9 mouse cellular contexts compared by ENCODE assay signal in the genomic region with DNA sequence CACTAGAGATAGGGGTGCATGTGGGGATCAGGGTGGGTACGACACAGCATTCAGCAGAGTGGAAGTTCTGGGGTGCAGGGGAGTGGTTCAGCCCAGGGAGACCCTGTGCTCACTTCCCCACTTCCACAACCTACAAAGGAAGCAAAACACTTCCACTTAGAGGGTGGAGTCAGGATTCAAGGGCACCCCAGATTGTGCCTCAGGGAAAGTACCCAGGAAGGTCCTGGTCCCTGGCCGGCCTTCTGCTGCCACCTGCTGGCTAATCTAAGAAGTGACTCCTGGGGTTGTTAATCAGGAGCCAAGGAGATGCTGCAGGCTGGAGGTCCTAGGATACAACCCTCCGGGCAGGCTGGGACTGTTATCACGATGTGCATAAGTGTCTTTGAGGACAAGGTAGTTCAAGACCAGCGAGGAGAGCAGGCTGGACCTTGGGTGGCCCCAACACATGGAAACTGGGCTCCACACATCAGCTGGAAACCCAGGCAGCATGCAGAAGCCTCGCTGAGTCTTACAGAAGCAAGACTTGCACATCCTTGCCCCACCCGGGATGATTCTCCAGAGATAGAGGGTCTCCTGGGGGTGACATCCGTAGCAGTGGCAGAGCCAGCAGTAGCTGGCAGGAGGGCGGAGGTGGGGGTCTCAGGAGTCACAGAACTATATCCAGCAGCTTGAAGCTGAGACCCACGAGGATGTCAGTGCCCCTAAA. TPM values are rescaled to one million over a fixed set of nuclear protein-coding genes. Genes with fewer than 3 reads are reported as not detected.
DNase-seq lines count a peak whose midpoint lies in the region; ATAC-seq and TF ChIP-seq lines count a peak whose summit lies in the region.
"Had no signal": no experiment of that assay in that cellular context is flagged by ENCODE, and none has a peak within 500 bp of the region (broad histone marks: within the 10 kb centered on the region; RNA-seq: fewer than 3 reads in every experiment).

No protein-coding gene starts in this region.

- H3K27me3 ChIP-seq in G1E (ENCODE audit: insufficient read depth, low read length): peaks cover 15% of the 10 kb centered on the region; the same call in 1 of the 2 replicates
- peaks cover 5% of the 10 kb centered on the region; the same call in 1 of the 2 replicates for H3K27me3 ChIP-seq in forebrain, embryonic 13.5 days
- H3K27me3 ChIP-seq in lung, postnatal 0 days (replicated peaks; ENCODE audit: insufficient read depth, low read length): no peaks in the 10 kb centered on the region

- TF ChIP-seq EP300 in lung, postnatal 0 days (IDR thresholded peaks at IDR 0.05): peak; percentile 46

- H3K4me1 ChIP-seq in G1E (ENCODE audit: insufficient read depth, low read depth, low read length): peaks cover 7% of the 10 kb centered on the region; the same call in 1 of the 2 replicates
- peaks cover 7% of the 10 kb centered on the region for H3K4me1 ChIP-seq in forebrain, embryonic 13.5 days
- H3K4me1 ChIP-seq in lung, postnatal 0 days (ENCODE audit: insufficient read depth, low read depth, low read length): no peaks in the 10 kb centered on the region

- TF ChIP-seq CTCF in G1E (IDR thresholded peaks at IDR 0.05; ENCODE audit: low read depth, low read length): peak; percentile 83
- peak; percentile 98 for TF ChIP-seq CTCF in lung, postnatal 0 days (IDR thresholded peaks at IDR 0.05)

- WGBS in forebrain, embryonic 13.5 days: 36% methylated on average over 10 of the region's 10 CpGs
- WGBS in lung, postnatal 0 days: 31% methylated on average over 10 of the region's 10 CpGs

- H3K9me3 ChIP-seq in G1E (replicated peaks): no peaks in the 10 kb centered on the region
- no peaks in the 10 kb centered on the region for H3K9me3 ChIP-seq in forebrain, embryonic 13.5 days (replicated peaks)
- H3K9me3 ChIP-seq in lung, postnatal 0 days (ENCODE audit: low read length): no peaks in the 10 kb centered on the region

- intact Hi-C loops in heart, postnatal 25 days (cut with DNase I): loop anchor here (1.0 kb wide), 1 partner anchor 96 kb away; no protein-coding TSS in a partner anchor

- no peak overlapping the region for H3K9ac ChIP-seq in forebrain, embryonic 13.5 days
- H3K9ac ChIP-seq in lung, postnatal 0 days (replicated peaks; ENCODE audit: low read depth): no peak overlapping the region

- no peak overlapping the region for H3K4me2 ChIP-seq in forebrain, embryonic 13.5 days
- H3K4me2 ChIP-seq in lung, postnatal 0 days (replicated peaks; ENCODE audit: low read depth, low read length): no peak overlapping the region

- no peak overlapping the region for H3K4me3 ChIP-seq in G1E (ENCODE audit: low read depth, low read length)
- H3K4me3 ChIP-seq in forebrain, embryonic 13.5 days: no peak overlapping the region
- H3K4me3 ChIP-seq in lung, postnatal 0 days (ENCODE audit: low read depth, low read length): no peak overlapping the region

- H3K27ac ChIP-seq in forebrain, embryonic 13.5 days: no peak overlapping the region; the same call in none of the 2 replicates
- peak overlapping the region; percentile 14; the same call in 1 of the 2 replicates for H3K27ac ChIP-seq in lung, postnatal 0 days (ENCODE audit: low read length)
- H3K27ac ChIP-seq: macrophage had no signal

- peaks cover 9% of the 10 kb centered on the region for H3K36me3 ChIP-seq in G1E (replicated peaks)
- H3K36me3 ChIP-seq in forebrain, embryonic 13.5 days (ENCODE audit: poor library complexity, severe bottlenecking): peaks cover 33% of the 10 kb centered on the region
- no peaks in the 10 kb centered on the region for H3K36me3 ChIP-seq in lung, postnatal 0 days (ENCODE audit: insufficient read depth, low read length)

- no peak for ATAC-seq in G1E (ENCODE audit: extremely low read depth, insufficient number of reproducible peaks, low FRiP score, poor library complexity, severe bottlenecking)
- ATAC-seq in forebrain, embryonic 13.5 days: peak; percentile 50; the same call in 1 of the 2 replicates
- ATAC-seq in lung, postnatal 0 days: peak; percentile 61

- DNase-seq in G1E (ENCODE audit: low spot score): peak; percentile 51
- DNase-seq in c-Kit-positive CD71-positive TER-119-positive erythroid progenitor cells, embryonic 14.5 days (ENCODE audit: low spot score): peak; percentile 49
- DNase-seq in heart, postnatal 25 days (ENCODE audit: low spot score): peak; percentile 78
- peak; percentile 78 to 94 for DNase-seq in layer of hippocampus, adult 18-20 months (ENCODE audit: low spot score in 2 of 2)
- DNase-seq in lung, postnatal 0 days (ENCODE audit: low spot score): peak; percentile 91
- DNase-seq in ovary, postnatal 14 days (ENCODE audit: low spot score): peak; percentile 89
- DNase-seq in thymus, postnatal 0 days (ENCODE audit: low spot score): peak; percentile 51

RNA-seq across cellular contexts. Expression of a gene that starts 25.4 kb away (rescaled TPM):
- not detected in 2 replicates for total RNA-seq in G1E (2014; fragmentation: Nextera tagmentation)
- total RNA-seq in G1E (2017): 0.11 TPM in 1 of 2 replicates, not detected in the other
- polyA plus RNA-seq in G1E (2012): not detected in 2 replicates
- 0.44 and 0.63 TPM in 2 replicates for polyA plus RNA-seq in forebrain, embryonic 13.5 days (2015; fragmentation: Nextera tagmentation; extraction: Ambion mirVana)
- total RNA-seq in heart, postnatal 25 days (2021): 10 to 100 TPM; 44.7 to 58.8 TPM
- total RNA-seq in layer of hippocampus, adult 18-20 months (2021): 1 to 10 TPM; 2.9 to 3.4 TPM
- 5.1 and 5.2 TPM in 2 replicates for polyA plus RNA-seq in lung, postnatal 0 days (2015; fragmentation: Nextera tagmentation; extraction: Ambion mirVana)
- polyA plus RNA-seq in thymus, postnatal 0 days (2015; fragmentation: Nextera tagmentation; extraction: Ambion mirVana): 0.48 and 0.72 TPM in 2 replicates
- polyA plus RNA-seq: macrophage had no signal
